Mouse (Mus musculus) forebrain, embryonic 14.5 days (tissue): ENCODE results near the gene Nup188. TPM values are rescaled to one million over a fixed set of nuclear protein-coding genes. Genes with fewer than 3 reads are reported as not detected.

Source experiments
- ATAC-seq: fragments of 200-750 bp; cut with Nextera tagmentation; 2 replicates; pipeline ENCODE4 v1.8.0; 2017; ENCODE audit warnings: mild to moderate bottlenecking, moderate library complexity
- DNase-seq: peaks from one replicate; pipeline ENCODE4 v3.0.0-alpha.2; 2015; ENCODE audit warnings: low spot score
- H3K27ac ChIP-seq: fragments of 300-500 bp; sonication (generic); 2 replicates; pipeline ENCODE4 v1.5.1; 2014; ENCODE audit warnings: low read depth, mild to moderate bottlenecking, control low read depth, low read length, moderate library complexity
- H3K27me3 ChIP-seq: fragments of 300-500 bp; sonication (generic); replicated peaks from 2 replicates; pipeline ENCODE4 v1.6.1; 2014; ENCODE audit warnings: low read length, control low read depth, mixed read lengths; ENCODE audit not compliant: control insufficient read depth, insufficient read depth
- H3K36me3 ChIP-seq: fragments of 300-500 bp; sonication (generic); 2 replicates; pipeline ENCODE4 v1.6.1; 2014; ENCODE audit warnings: low read length, control low read depth; ENCODE audit not compliant: control insufficient read depth, insufficient read depth
- H3K4me1 ChIP-seq: fragments of 300-500 bp; sonication (generic); 2 replicates; pipeline ENCODE4 v1.6.1; 2014; ENCODE audit warnings: antibody characterized with exemption, low read length, control low read depth; ENCODE audit not compliant: control insufficient read depth, insufficient read depth
- H3K4me2 ChIP-seq: fragments of 300-500 bp; sonication (generic); 2 replicates; pipeline ENCODE4 v1.6.1; 2014; ENCODE audit warnings: mild to moderate bottlenecking, control low read depth, low read length
- H3K4me3 ChIP-seq: fragments of 300-500 bp; sonication (generic); 2 replicates; pipeline ENCODE4 v1.5.1; 2014; ENCODE audit warnings: low read depth, low read length, control low read depth
- H3K9ac ChIP-seq: fragments of 300-500 bp; sonication (generic); 2 replicates; pipeline ENCODE4 v1.6.1; 2014; ENCODE audit warnings: mild to moderate bottlenecking, low read length, control low read depth, moderate library complexity
- H3K9me3 ChIP-seq: fragments of 300-500 bp; sonication (generic); replicated peaks from 2 replicates; pipeline ENCODE4 v1.6.1; 2016; ENCODE audit warnings: low read length, control low read depth, mixed read lengths; ENCODE audit not compliant: control insufficient read depth
- WGBS: fragments of 180-500 bp; shearing (Covaris S2); extraction: QIAGEN DNeasy Blood & Tissue Kit; methylation state at CpG from one replicate; pipeline ENCODE4 v1.1.7; 2014; 5-methylcytosine and 5-hydroxymethylcytosine counted together
- polyA plus RNA-seq: library from polyadenylated mRNA; unstranded; fragments of >200 nt; fragmentation: Nextera tagmentation; extraction: Ambion mirVana; gene quantifications from 2 replicates; pipeline ENCODE4 v1.2.1, GENCODE M21; 2014

The Nup188 gene
- polyA plus RNA-seq: 25.6 and 30.3 TPM in 2 replicates

DNA sequence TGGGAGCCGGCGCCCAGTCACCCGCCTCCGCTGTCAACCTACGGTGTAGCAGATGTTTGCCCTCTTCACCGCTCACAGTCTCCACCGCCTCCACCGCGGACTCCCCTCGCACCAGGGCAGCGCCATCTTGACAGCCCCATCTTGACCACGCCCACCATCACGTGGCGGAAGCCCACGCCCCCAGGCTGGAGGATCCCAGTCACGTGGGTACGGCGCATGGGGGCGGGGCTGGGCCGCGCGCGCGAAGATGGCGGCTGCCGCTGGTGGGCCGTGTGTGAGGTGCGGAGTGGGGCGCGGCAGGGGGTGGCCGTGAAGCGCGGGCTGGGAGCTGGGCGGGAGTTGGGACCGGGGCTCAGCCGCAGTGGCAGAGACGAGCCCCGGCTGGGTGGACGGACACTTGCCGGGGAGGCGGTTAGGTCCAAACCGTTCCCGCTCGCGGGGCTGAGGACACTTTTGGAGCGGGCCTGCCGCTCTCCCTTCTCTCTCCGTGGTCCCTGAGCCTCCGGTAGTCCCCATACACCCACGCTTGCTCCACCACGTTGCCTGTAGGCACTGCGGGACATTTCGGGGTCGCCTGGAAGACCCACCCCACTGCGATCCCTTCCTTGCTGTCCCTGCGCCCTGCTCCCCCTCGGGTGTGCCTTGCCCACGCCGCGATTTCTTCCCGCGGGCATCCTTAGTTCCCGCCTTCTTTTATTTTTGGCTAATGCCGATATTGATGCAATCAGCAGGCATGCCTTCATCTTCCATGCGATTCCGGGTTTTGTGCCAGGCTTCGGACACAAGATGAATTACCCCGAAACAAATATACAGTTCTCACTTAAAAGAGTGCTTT, at the start of gene Nup188, which contains the start of gene Dolk:
Gene Nup188 (plus strand): TSS at position 206 of the 835 bp plus-strand sequence.
Gene Dolk (minus strand): TSS at position 143 of the 835 bp plus-strand sequence.
- peaks cover 18% of the 10 kb centered on the region for H3K4me1 ChIP-seq
- H3K27me3 ChIP-seq: no peaks in the 10 kb centered on the region
- H3K36me3 ChIP-seq: peaks cover 12% of the 10 kb centered on the region; the same call in 1 of the 2 replicates
- WGBS: under 1% methylated on average over 64 of the region's 68 CpGs
- H3K4me2 ChIP-seq: peak within 1 kb of the TSS; percentile 93
- H3K9ac ChIP-seq: peak within 1 kb of the TSS; percentile 92
- peak; percentile 98 for DNase-seq
- H3K27ac ChIP-seq: peak within 1 kb of the TSS; percentile 50; the same call in 1 of the 2 replicates
- H3K4me3 ChIP-seq: peak within 1 kb of the TSS; percentile 95
- ATAC-seq: peak; percentile 97
- H3K9me3 ChIP-seq: no peaks in the 10 kb centered on the region

DNA sequence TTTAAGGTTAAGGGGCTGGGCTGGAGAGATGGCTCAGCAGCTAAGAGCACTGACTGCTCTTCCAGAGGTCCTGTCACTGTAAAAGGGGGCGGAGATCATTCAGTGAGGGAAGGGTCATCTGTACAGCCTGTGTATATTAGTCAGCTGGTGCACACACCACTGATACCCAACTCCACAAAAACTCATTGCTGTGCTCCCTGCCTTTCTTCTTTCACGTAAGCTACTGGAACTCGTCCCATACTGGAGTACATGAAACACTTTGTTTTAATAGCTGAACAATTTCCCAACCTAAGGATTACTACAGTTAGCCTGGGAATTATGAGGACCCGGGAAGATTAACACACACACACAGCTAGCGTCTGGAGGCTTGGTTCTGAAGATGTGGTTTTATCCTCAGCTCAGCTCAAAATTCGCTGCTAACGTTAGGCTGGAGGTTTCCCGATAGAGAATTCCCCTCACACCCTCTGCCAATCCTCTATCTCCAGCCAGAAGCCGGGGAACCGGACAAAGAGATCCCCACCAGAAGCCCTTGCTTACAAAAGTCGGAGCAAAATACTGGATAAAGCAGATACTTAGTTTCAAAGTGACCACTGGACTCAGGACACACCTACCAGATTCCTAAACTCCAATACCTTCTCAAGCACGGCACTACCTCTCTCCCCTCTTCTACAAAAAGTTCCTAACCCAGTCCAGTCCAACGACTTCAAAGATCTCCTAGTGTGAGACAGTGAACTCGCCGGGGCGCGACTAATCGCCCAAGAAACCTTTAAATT, 49.6 kb upstream of the Nup188 start:
- Histone ChIP-seq H3K4me2 (peak overlapping the region; percentile 81), H3K27me3 (no peaks in the 10 kb centered on the region), H3K27ac (peak overlapping the region; percentile 90; the same call in 1 of the 2 replicates), H3K4me3 (peak overlapping the region; percentile 89), H3K9ac (peak overlapping the region; percentile 90), H3K9me3 (no peaks in the 10 kb centered on the region), H3K4me1 (peaks cover 17% of the 10 kb centered on the region), H3K36me3 (peaks cover 18% of the 10 kb centered on the region)
- DNase-seq: peak; percentile 17
- ATAC-seq: peak; percentile 2; the same call in 1 of the 2 replicates
- WGBS: 4% methylated on average over 18 of the region's 18 CpGs

DNA sequence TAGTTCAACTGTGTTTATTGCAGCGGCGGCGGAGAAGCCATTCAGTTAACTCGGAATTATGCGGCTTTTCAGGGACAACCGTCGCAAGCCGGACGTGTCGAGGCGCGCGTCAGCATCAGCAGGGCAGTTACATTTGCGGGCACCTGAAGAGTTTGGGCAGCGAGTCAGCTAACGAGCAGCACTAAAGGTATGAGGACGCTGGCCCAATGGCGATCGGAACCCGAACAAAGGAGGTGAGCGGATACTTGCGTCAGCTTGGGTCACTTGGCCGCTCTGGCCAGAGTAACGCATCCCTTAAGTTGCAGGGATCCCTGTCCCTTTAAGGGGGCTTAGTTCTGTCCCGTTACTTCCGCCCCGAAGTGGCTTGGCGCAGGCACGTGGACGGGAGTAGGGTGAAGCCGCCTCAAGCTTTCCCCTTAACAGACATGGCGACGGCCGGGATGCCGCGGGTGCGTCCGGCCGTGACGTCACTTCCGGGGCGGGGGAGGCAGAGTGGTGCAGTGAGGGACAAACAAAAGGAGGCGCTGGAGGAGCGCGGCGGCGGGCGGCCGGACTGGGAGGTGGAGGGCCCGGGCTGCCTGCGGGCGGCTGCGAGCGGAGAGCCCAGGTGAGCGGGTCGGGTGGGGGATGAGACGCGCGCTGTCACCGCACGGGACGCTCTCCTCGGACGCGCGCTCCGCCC, 48.9 kb upstream of the Nup188 start, which contains the start of gene Lrrc8a:
Gene Lrrc8a (plus strand): TSS at position 517 of the 682 bp plus-strand sequence.
- WGBS: under 1% methylated on average over 56 of the region's 67 CpGs
- peak; percentile 99 for DNase-seq
- peak within 1 kb of the TSS; percentile 89 for H3K4me3 ChIP-seq

DNA sequence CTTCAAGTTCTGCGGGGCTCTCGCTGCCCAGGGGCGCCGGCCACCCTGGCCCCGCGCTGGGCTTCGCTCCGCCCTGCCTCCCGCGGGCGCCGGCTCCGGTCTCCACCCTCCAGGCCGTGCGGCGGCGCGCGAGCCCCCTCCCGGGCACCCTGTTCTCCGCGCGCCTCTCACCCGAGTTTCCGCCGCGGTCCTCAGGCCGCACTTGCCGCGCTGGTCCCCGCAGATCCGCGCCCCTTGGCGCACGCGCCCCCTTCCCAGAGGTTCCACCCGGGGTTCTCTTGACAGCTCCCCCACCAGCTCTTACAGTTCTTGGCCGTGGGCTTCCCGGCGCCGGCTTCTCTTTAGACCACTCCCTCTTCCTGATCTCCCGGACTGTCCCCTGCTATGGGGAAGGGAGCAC, 48.3 kb upstream of the Nup188 start:
- DNase-seq (peak; percentile 67), ATAC-seq (peak; percentile 91)

More for the DNA sequence above, 48.9 kb upstream of the Nup188 start, which contains the start of gene Lrrc8a:
- H3K27ac ChIP-seq: peak within 1 kb of the TSS; percentile 90
- peak within 1 kb of the TSS; percentile 81 for H3K4me2 ChIP-seq
- H3K9ac ChIP-seq: peak within 1 kb of the TSS; percentile 90
- H3K4me1 ChIP-seq: peaks cover 17% of the 10 kb centered on the region
- ATAC-seq: peak; percentile 98
- no peaks in the 10 kb centered on the region for H3K27me3 ChIP-seq
- no peaks in the 10 kb centered on the region for H3K9me3 ChIP-seq
- peaks cover 23% of the 10 kb centered on the region for H3K36me3 ChIP-seq

DNA sequence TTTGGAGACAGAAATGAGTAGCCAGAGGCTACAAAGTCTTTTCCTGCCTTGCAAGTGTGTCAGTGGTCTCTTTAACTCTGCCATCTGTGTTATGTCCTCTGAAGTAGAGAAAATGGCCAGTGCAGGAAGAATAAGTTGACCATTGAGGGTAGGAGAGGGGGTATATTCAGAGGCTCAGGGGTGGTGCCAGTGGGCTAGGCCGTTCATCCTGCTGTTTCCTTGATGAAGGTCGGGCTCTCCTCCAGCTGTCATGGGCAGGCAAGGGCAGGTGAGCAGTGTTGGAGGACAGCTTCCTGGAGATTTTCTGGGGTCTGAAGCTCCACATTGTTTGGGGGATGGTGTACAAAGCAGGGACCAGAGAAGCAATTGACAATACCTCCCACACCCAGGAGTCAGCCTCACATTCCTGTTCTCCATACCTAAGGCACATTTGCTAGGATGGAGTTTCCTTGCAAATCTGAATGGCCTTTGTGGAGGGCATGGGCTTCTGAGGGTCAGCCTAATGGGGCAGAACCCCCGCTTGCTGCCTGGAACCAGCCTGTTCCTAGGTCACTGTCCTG, 47.2 kb upstream of the Nup188 start:
- peak overlapping the region; percentile 76 for H3K4me2 ChIP-seq
- DNase-seq (no peak), ATAC-seq (no peak)
- H3K9ac ChIP-seq: peak overlapping the region; percentile 90
- no peaks in the 10 kb centered on the region for H3K27me3 ChIP-seq
- H3K27ac ChIP-seq: no peak overlapping the region
- WGBS: 85% methylated on average over 3 of the region's 3 CpGs
- H3K4me3 ChIP-seq: peak overlapping the region; percentile 89
- H3K4me1 ChIP-seq: peaks cover 17% of the 10 kb centered on the region
- no peaks in the 10 kb centered on the region for H3K9me3 ChIP-seq
- H3K36me3 ChIP-seq: peaks cover 38% of the 10 kb centered on the region

More for the DNA sequence above, 48.3 kb upstream of the Nup188 start:
- H3K4me3 ChIP-seq: peak overlapping the region; percentile 89
- no peaks in the 10 kb centered on the region for H3K27me3 ChIP-seq
- peaks cover 17% of the 10 kb centered on the region for H3K4me1 ChIP-seq
- H3K27ac ChIP-seq: peak overlapping the region; percentile 90
- peak overlapping the region; percentile 76 for H3K4me2 ChIP-seq
- under 1% methylated on average over 35 of the region's 42 CpGs for WGBS
- H3K9me3 ChIP-seq: no peaks in the 10 kb centered on the region
- H3K36me3 ChIP-seq: peaks cover 27% of the 10 kb centered on the region
- H3K9ac ChIP-seq: peak overlapping the region; percentile 90

DNA sequence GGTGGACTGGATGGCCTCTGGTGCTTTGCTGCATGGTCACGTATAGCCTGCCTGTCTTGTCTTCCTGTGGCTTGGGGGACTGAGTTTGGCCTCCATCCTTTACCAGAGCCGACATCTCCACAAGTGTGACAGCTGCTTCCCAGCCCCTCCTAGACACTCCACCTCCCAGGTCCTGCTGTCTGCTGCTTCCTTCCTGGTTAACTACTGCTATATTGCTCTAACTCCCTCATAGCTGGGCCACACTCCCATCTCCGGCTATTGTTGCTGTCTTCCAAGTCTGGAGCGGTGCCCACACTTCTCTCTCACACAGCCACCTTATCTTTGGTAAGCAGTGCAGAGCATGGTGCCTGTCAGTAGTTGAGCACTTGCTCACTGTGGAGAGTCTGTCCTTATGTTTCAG, 46.4 kb upstream of the Nup188 start:
- 84% methylated on average over 4 of the region's 4 CpGs for WGBS
- no peaks in the 10 kb centered on the region for H3K27me3 ChIP-seq
- DNase-seq: no peak
- no peak for ATAC-seq
- no peak overlapping the region; the same call in 1 of the 2 replicates for H3K9ac ChIP-seq
- no peak overlapping the region for H3K4me3 ChIP-seq
- peaks cover 17% of the 10 kb centered on the region for H3K4me1 ChIP-seq
- H3K36me3 ChIP-seq: peaks cover 46% of the 10 kb centered on the region
- H3K9me3 ChIP-seq: no peaks in the 10 kb centered on the region
- H3K27ac ChIP-seq: no peak overlapping the region
- H3K4me2 ChIP-seq: no peak overlapping the region

DNA sequence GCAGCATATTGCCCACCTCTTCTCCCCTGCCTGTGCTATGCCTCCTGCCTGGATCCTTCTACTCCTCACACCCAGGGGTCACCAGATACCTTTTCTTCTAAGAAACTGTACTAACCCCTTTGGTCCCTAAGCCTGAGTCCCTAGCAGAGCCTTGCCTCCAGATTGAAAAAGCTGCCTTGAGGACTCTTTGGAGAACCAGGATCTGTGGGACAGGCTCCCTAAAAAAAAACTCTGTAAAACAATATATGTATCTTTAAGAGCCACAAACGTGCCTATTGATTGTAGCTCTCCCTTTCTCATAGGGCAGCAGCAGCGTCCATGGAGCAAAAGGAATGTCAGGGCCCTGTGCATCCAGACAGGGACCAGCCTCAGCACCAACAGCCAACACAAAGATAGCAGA, 45.9 kb upstream of the Nup188 start, which contains the start of gene Gm28035:
Gene Gm28035 (plus strand): TSS at position 301 of the 400 bp plus-strand sequence.
- no peak within 1 kb of the TSS; the same call in 1 of the 2 replicates for H3K9ac ChIP-seq
- no peak within 1 kb of the TSS for H3K27ac ChIP-seq
- H3K27me3 ChIP-seq: no peaks in the 10 kb centered on the region
- H3K4me2 ChIP-seq: no peak within 1 kb of the TSS
- H3K4me3 ChIP-seq: no peak within 1 kb of the TSS
- no peak for DNase-seq
- no peak for ATAC-seq
- peaks cover 49% of the 10 kb centered on the region for H3K36me3 ChIP-seq
- no peaks in the 10 kb centered on the region for H3K9me3 ChIP-seq
- 89% methylated on average over 2 of the region's 2 CpGs for WGBS
- H3K4me1 ChIP-seq: peaks cover 17% of the 10 kb centered on the region

DNA sequence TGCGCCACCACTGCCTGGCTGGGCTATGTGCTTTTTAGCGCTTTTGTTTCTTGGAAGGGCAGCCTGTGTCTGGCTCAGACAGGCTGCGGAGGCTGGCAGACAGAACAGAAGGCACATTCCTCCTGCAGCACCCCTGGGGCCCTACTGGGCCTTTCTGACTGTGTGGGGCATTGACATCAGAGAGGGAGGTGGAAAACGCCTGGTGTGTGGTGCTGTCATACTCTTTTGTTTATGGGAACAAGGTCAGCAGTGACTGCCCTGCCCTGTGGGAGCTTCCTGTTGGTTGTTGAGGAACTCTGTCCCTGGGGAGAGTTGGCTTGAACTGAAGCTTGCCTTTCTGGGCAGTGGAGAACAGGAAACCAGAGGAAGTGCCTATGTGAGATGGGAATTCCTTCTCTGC, 43.7 kb upstream of the Nup188 start:
- WGBS: 64% methylated on average over 4 of the region's 4 CpGs
- H3K9ac ChIP-seq: no peak overlapping the region
- no peak overlapping the region for H3K4me3 ChIP-seq
- no peak overlapping the region for H3K4me2 ChIP-seq
- H3K36me3 ChIP-seq: peaks cover 56% of the 10 kb centered on the region
- H3K27me3 ChIP-seq: no peaks in the 10 kb centered on the region
- H3K9me3 ChIP-seq: no peaks in the 10 kb centered on the region
- H3K27ac ChIP-seq: no peak overlapping the region
- peak; percentile 20 for DNase-seq
- peaks cover 12% of the 10 kb centered on the region for H3K4me1 ChIP-seq
- ATAC-seq: no peak
